Mouse (Mus musculus) embryonic fibroblast, embryonic 13.5 days (primary cell): Measurements from ENCODE around the gene Tsnaxip1.

ENCODE experiments used
- CTCF ChIP-seq: IDR thresholded peaks from 2 replicates; pipeline ENCODE4 v1.5.1; 2011; ENCODE audit warnings: mild to moderate bottlenecking, control low read depth, low read length, moderate library complexity, borderline replicate concordance; ENCODE audit not compliant: insufficient read depth
- POLR2A ChIP-seq: IDR thresholded peaks from 2 replicates; pipeline ENCODE4 v1.6.1; 2011; ENCODE audit warnings: low read depth, mild to moderate bottlenecking, control low read depth, low read length, moderate library complexity

DNA sequence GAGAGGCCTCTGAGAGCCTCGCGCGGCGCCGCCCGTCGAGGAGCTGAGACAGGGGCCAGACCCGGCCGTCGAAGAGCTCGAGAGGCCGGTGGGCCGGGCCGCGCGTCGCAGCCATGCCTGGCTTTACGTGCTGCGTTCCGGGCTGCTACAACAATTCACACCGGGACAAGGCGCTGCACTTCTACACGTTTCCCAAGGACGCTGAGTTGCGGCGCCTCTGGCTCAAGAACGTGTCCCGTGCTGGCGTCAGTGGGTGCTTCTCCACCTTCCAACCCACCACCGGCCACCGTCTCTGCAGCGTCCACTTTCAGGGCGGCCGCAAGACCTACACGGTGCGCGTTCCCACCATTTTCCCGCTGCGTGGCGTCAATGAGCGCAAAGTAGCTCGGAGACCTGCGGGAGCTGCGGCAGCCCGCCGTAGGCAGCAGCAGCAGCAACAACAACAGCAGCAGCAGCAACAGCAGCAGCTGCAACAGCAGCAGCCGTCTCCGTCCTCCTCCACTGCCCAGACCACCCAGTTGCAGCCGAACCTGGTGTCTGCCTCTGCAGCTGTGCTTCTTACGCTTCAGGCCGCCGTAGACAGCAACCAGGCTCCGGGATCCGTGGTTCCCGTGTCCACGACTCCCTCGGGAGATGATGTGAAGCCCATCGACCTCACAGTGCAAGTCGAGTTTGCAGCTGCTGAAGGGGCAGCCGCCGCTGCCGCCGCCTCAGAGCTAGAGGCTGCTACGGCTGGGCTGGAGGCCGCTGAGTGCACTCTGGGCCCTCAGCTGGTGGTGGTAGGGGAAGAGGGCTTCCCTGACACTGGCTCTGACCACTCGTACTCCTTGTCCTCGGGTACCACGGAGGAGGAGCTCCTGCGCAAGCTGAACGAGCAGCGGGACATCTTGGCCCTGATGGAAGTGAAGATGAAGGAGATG, 28.0 kb downstream of the Tsnaxip1 start:
- TF ChIP-seq CTCF = peak; percentile 4; the same call in 1 of the 2 replicates
- TF ChIP-seq POLR2A = peak; percentile 41
